Mouse (Mus musculus): ENCODE results near the gene Kcnk15. TPM values are rescaled to one million over a fixed set of nuclear protein-coding genes. Genes with fewer than 3 reads are reported as not detected.

Kcnk15 gene
- polyA plus RNA-seq, 1 experiment: not detected

GRCm38 (mm10) chr2:163902448-163902847 is 49.0 kb downstream of the Kcnk15 start:
- H3K27ac ChIP-seq (ENCODE audit: insufficient read depth, low read depth, low read length): no peak overlapping the region
- H3K4me1 ChIP-seq (ENCODE audit: control insufficient read depth, insufficient read depth, insufficient read length, low read length): peaks cover 2% of the 10 kb centered on the region; the same call in 1 of the 2 replicates
- WGBS: 35% methylated on average over 4 of the region's 4 CpGs
- no peaks in the 10 kb centered on the region for H3K27me3 ChIP-seq (ENCODE audit: control insufficient read depth, insufficient read depth, low read length)
- TF ChIP-seq POLR2A (IDR thresholded peaks at IDR 0.05; ENCODE audit: low read depth, low read length) (no peak), CTCF (IDR thresholded peaks at IDR 0.05; ENCODE audit: extremely low read depth, insufficient read length, insufficient replicate concordance, low read depth, low read length) (no peak)
- H3K4me3 ChIP-seq (ENCODE audit: low read depth, low read length): no peak overlapping the region
- no peaks in the 10 kb centered on the region for H3K36me3 ChIP-seq (ENCODE audit: control insufficient read depth, insufficient read depth, low read length)

GRCm38 (mm10) chr2:163903461-163903860 is 50.0 kb downstream of the Kcnk15 start:
- peaks cover 2% of the 10 kb centered on the region; the same call in 1 of the 2 replicates for H3K4me1 ChIP-seq (ENCODE audit: control insufficient read depth, insufficient read depth, insufficient read length, low read length)
- TF ChIP-seq CTCF (IDR thresholded peaks at IDR 0.05; ENCODE audit: extremely low read depth, insufficient read length, insufficient replicate concordance, low read depth, low read length) (no peak), POLR2A (IDR thresholded peaks at IDR 0.05; ENCODE audit: low read depth, low read length) (no peak)
- H3K27ac ChIP-seq (ENCODE audit: insufficient read depth, low read depth, low read length): no peak overlapping the region
- no peak overlapping the region for H3K4me3 ChIP-seq (ENCODE audit: low read depth, low read length)
- 41% methylated on average over 11 of the region's 11 CpGs for WGBS
- no peaks in the 10 kb centered on the region for H3K27me3 ChIP-seq (ENCODE audit: control insufficient read depth, insufficient read depth, low read length)
- no peaks in the 10 kb centered on the region for H3K36me3 ChIP-seq (ENCODE audit: control insufficient read depth, insufficient read depth, low read length)

DNA sequence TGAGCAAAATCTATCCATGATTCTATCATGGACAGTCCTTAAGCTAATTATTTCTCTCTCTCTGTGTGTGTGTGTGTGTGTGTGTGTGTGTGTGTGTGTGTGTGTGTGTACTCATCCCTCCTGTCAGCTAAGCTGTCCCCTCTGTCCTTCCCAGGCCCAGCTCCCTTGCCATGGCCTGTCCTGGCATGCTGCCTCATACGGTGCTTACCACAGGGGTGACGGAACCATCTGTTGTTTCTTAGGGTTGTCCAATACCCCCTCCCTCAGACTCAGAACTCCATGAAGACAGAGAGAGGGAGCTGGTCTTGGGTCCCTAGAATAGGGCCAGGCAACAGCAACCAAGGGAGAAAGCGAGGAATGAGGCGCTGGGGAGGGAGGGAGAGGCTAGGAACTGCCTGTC is 50.9 kb downstream of the Kcnk15 start:
- no peaks in the 10 kb centered on the region for H3K27me3 ChIP-seq (ENCODE audit: control insufficient read depth, insufficient read depth, low read length)

GRCm38 (mm10) chr2:163907131-163907530 is 53.7 kb downstream of the Kcnk15 start:
- 77% methylated on average over 5 of the region's 5 CpGs for WGBS
- peaks cover 2% of the 10 kb centered on the region; the same call in 1 of the 2 replicates for H3K4me1 ChIP-seq (ENCODE audit: control insufficient read depth, insufficient read depth, insufficient read length, low read length)
- no peak overlapping the region for H3K27ac ChIP-seq (ENCODE audit: insufficient read depth, low read depth, low read length)
- no peaks in the 10 kb centered on the region for H3K27me3 ChIP-seq (ENCODE audit: control insufficient read depth, insufficient read depth, low read length)
- no peaks in the 10 kb centered on the region for H3K36me3 ChIP-seq (ENCODE audit: control insufficient read depth, insufficient read depth, low read length)
- H3K4me3 ChIP-seq (ENCODE audit: low read depth, low read length): no peak overlapping the region
- no peak for TF ChIP-seq CTCF (IDR thresholded peaks at IDR 0.05; ENCODE audit: extremely low read depth, insufficient read length, insufficient replicate concordance, low read depth, low read length)
- TF ChIP-seq POLR2A (IDR thresholded peaks at IDR 0.05; ENCODE audit: low read depth, low read length): no peak

More for the DNA sequence above, 50.9 kb downstream of the Kcnk15 start:
- Histone ChIP-seq H3K4me1 (ENCODE audit: control insufficient read depth, insufficient read depth, insufficient read length, low read length) (peaks cover 2% of the 10 kb centered on the region; the same call in 1 of the 2 replicates), H3K36me3 (ENCODE audit: control insufficient read depth, insufficient read depth, low read length) (no peaks in the 10 kb centered on the region), H3K4me3 (ENCODE audit: low read depth, low read length) (no peak overlapping the region), H3K27ac (ENCODE audit: insufficient read depth, low read depth, low read length) (no peak overlapping the region)
- 93% methylated on average over 4 of the region's 4 CpGs for WGBS
- TF ChIP-seq POLR2A (IDR thresholded peaks at IDR 0.05; ENCODE audit: low read depth, low read length) (no peak), CTCF (IDR thresholded peaks at IDR 0.05; ENCODE audit: extremely low read depth, insufficient read length, insufficient replicate concordance, low read depth, low read length) (no peak)

Other genes starting within 250 kb of the Kcnk15 start
- gene Serinc3, start 208.5 kb upstream of the Kcnk15 start, polyA plus RNA-seq (2012; rRNA removed): 121 and 262 TPM in 2 replicates
- gene Pkig, start 195.3 kb upstream of the Kcnk15 start, polyA plus RNA-seq (2012; rRNA removed): 82.0 and 143 TPM in 2 replicates
- gene Ada, start 103.4 kb upstream of the Kcnk15 start, polyA plus RNA-seq (2012; rRNA removed): 414 and 869 TPM in 2 replicates
- 0.93 TPM in 1 of 2 replicates, not detected in the other for gene Ccn5, start 32.8 kb upstream of the Kcnk15 start, polyA plus RNA-seq (2012; rRNA removed)
- gene Rims4, start 65.0 kb downstream of the Kcnk15 start, polyA plus RNA-seq (2012; rRNA removed): 0.05 and 0.17 TPM in 2 replicates
- 12.1 and 25.8 TPM in 2 replicates for gene Ywhab, start 141.3 kb downstream of the Kcnk15 start, polyA plus RNA-seq (2012; rRNA removed)
- 0.10 and 0.18 TPM in 2 replicates for gene Pabpc1l, start 171.8 kb downstream of the Kcnk15 start, polyA plus RNA-seq (2012; rRNA removed)
- gene Stk4, start 216.7 kb downstream of the Kcnk15 start, polyA plus RNA-seq (2012; rRNA removed): 4.9 and 10.8 TPM in 2 replicates
- gene Tomm34, start 217.5 kb downstream of the Kcnk15 start, polyA plus RNA-seq (2012; rRNA removed): 20.0 and 39.4 TPM in 2 replicates

Data from small intestine, adult 2 months (tissue).